Mouse (Mus musculus): Measurements from ENCODE around the gene Tcf7l1. TPM values are rescaled to one million over a fixed set of nuclear protein-coding genes. Genes with fewer than 3 reads are reported as not detected.
A peak's percentile ranks its signal among the peaks of the same experiment; 100 is the strongest.

Tcf7l1 gene
- total and polyA plus RNA-seq, 2 experiments from 2014 or later: 4.0 to 9.1 TPM

- Histone ChIP-seq H3K4me2 (ENCODE audit: low read depth, low read length) (peak within 1 kb of the TSS; percentile 97), H3K9me3 (ENCODE audit: low read length) (no peaks in the 10 kb centered on the region), H3K4me1 (ENCODE audit: insufficient read depth, low read length) (peaks cover 19% of the 10 kb centered on the region), H3K9ac (replicated peaks; ENCODE audit: low read length) (peak within 1 kb of the TSS; percentile 77), H3K4me3 (ENCODE audit: low read length) (peak within 1 kb of the TSS; percentile 84), H3K36me3 (ENCODE audit: insufficient read depth, low read length) (peaks cover 20% of the 10 kb centered on the region), H3K27ac (peak within 1 kb of the TSS; percentile 97), H3K27me3 (ENCODE audit: insufficient read depth, low read length) (no peaks in the 10 kb centered on the region)
- ATAC-seq: peak; percentile 99
- TF ChIP-seq CTCF (IDR thresholded peaks at IDR 0.05; ENCODE audit: low read depth): no peak
- under 1% methylated on average over 40 of the region's 41 CpGs for WGBS
- peak; percentile 98 for DNase-seq (ENCODE audit: low spot score)
These were observed 172.3 kb downstream of the Tcf7l1 start, which contains the start of gene Tgoln1 for GRCm38 (mm10) chr6:72616643-72617288. TSS of gene Tgoln1 (minus strand) at chr6:72617000.

GRCm38 (mm10) chr6:72615561-72616375, 173.3 kb downstream of the Tcf7l1 start:
- TF ChIP-seq CTCF (IDR thresholded peaks at IDR 0.05; ENCODE audit: low read depth): no peak
- peaks cover 30% of the 10 kb centered on the region for H3K36me3 ChIP-seq (ENCODE audit: insufficient read depth, low read length)
- H3K27me3 ChIP-seq (ENCODE audit: insufficient read depth, low read length): no peaks in the 10 kb centered on the region
- H3K4me1 ChIP-seq (ENCODE audit: insufficient read depth, low read length): peaks cover 19% of the 10 kb centered on the region
- peak overlapping the region; percentile 77 for H3K9ac ChIP-seq (replicated peaks; ENCODE audit: low read length)
- WGBS: 27% methylated on average over 25 of the region's 25 CpGs
- H3K9me3 ChIP-seq (ENCODE audit: low read length): no peaks in the 10 kb centered on the region
- H3K4me2 ChIP-seq (ENCODE audit: low read depth, low read length): peak overlapping the region; percentile 97
- peak overlapping the region; percentile 84 for H3K4me3 ChIP-seq (ENCODE audit: low read length)
- peak overlapping the region; percentile 97; the same call in 1 of the 2 replicates for H3K27ac ChIP-seq
- peak; percentile 2; the same call in 1 of the 2 replicates for ATAC-seq
- DNase-seq (ENCODE audit: low spot score): no peak

GRCm38 (mm10) chr6:72615151-72615550, 173.9 kb downstream of the Tcf7l1 start:
- ATAC-seq (no peak), DNase-seq (ENCODE audit: low spot score) (no peak)
- H3K4me1 ChIP-seq (ENCODE audit: insufficient read depth, low read length): peaks cover 19% of the 10 kb centered on the region
- peak overlapping the region; percentile 97 for H3K4me2 ChIP-seq (ENCODE audit: low read depth, low read length)
- WGBS: 60% methylated on average over 2 of the region's 2 CpGs
- H3K27ac ChIP-seq: no peak overlapping the region
- TF ChIP-seq CTCF (IDR thresholded peaks at IDR 0.05; ENCODE audit: low read depth): no peak
- H3K27me3 ChIP-seq (ENCODE audit: insufficient read depth, low read length): no peaks in the 10 kb centered on the region
- H3K9ac ChIP-seq (replicated peaks; ENCODE audit: low read length): peak overlapping the region; percentile 77
- H3K4me3 ChIP-seq (ENCODE audit: low read length): peak overlapping the region; percentile 84
- no peaks in the 10 kb centered on the region for H3K9me3 ChIP-seq (ENCODE audit: low read length)
- H3K36me3 ChIP-seq (ENCODE audit: insufficient read depth, low read length): peaks cover 34% of the 10 kb centered on the region

GRCm38 (mm10) chr6:72610261-72610660, 178.8 kb downstream of the Tcf7l1 start:
- Histone ChIP-seq H3K27me3 (ENCODE audit: insufficient read depth, low read length) (no peaks in the 10 kb centered on the region), H3K9ac (replicated peaks; ENCODE audit: low read length) (no peak overlapping the region), H3K36me3 (ENCODE audit: insufficient read depth, low read length) (peaks cover 51% of the 10 kb centered on the region), H3K4me3 (ENCODE audit: low read length) (no peak overlapping the region), H3K4me2 (ENCODE audit: low read depth, low read length) (no peak overlapping the region), H3K4me1 (ENCODE audit: insufficient read depth, low read length) (peaks cover 9% of the 10 kb centered on the region), H3K9me3 (ENCODE audit: low read length) (no peaks in the 10 kb centered on the region), H3K27ac (no peak overlapping the region)
- ATAC-seq (no peak), DNase-seq (ENCODE audit: low spot score) (no peak)
- 76% methylated on average over 4 of the region's 4 CpGs for WGBS
- TF ChIP-seq CTCF (IDR thresholded peaks at IDR 0.05; ENCODE audit: low read depth): no peak

DNA sequence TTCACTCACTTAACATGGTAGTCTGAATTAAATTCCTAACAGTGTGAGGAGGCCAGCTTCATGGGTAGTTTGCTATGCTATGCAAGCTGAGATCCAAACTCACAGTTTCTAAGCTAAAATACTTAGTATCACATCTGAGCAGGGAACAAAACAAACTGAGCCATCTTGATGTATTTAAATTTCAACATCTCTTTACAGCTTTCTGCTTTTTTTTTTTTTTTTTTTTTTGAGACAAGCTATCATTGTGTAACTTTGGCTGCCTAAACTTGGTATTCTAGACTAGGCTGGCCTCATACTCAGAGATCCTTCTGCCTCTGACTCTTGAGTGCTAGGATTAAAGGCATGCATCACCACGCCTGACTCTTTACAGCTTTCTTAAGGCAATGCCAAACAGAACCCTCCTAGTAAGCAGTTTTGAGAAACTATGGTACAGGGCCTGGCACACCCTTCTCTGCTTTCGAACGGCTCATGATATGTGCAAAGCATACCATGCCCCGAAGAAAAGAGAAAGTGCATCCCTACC, 180.3 kb downstream of the Tcf7l1 start:
- H3K27me3 ChIP-seq (ENCODE audit: insufficient read depth, low read length): no peaks in the 10 kb centered on the region
- no peak for DNase-seq (ENCODE audit: low spot score)
- H3K27ac ChIP-seq: no peak overlapping the region
- TF ChIP-seq CTCF (IDR thresholded peaks at IDR 0.05; ENCODE audit: low read depth): no peak
- 91% methylated on average over 4 of the region's 4 CpGs for WGBS
- no peak for ATAC-seq
- no peak overlapping the region for H3K4me3 ChIP-seq (ENCODE audit: low read length)
- H3K9ac ChIP-seq (replicated peaks; ENCODE audit: low read length): no peak overlapping the region
- no peaks in the 10 kb centered on the region for H3K9me3 ChIP-seq (ENCODE audit: low read length)
- H3K4me1 ChIP-seq (ENCODE audit: insufficient read depth, low read length): no peaks in the 10 kb centered on the region
- peaks cover 46% of the 10 kb centered on the region for H3K36me3 ChIP-seq (ENCODE audit: insufficient read depth, low read length)
- H3K4me2 ChIP-seq (ENCODE audit: low read depth, low read length): no peak overlapping the region

DNA sequence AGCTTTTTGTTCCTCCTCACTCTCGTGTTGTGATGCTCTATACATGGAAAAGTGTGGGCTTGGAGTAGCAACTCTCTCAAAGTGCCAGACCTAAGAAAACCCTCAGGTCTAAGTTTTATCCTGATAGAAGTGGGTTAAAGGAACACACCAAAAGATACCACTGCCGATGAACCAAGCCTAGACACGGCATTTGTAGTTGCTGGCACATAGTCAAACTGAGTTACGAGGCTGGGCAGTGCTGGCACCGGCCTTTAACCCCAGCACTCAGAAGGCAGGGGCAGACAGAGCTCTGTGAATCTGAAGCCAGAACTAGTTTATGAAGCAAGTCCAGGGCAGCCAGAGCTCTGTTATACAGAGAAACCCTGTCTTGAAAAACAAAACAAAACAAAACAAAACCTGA, 181.4 kb downstream of the Tcf7l1 start:
- H3K4me3 ChIP-seq (ENCODE audit: low read length): no peak overlapping the region
- H3K4me2 ChIP-seq (ENCODE audit: low read depth, low read length): no peak overlapping the region
- ATAC-seq: no peak
- no peak overlapping the region for H3K27ac ChIP-seq
- TF ChIP-seq CTCF (IDR thresholded peaks at IDR 0.05; ENCODE audit: low read depth): no peak
- H3K36me3 ChIP-seq (ENCODE audit: insufficient read depth, low read length): peaks cover 37% of the 10 kb centered on the region
- H3K27me3 ChIP-seq (ENCODE audit: insufficient read depth, low read length): no peaks in the 10 kb centered on the region
- WGBS: 74% methylated on average over 5 of the region's 5 CpGs
- no peaks in the 10 kb centered on the region for H3K4me1 ChIP-seq (ENCODE audit: insufficient read depth, low read length)
- H3K9me3 ChIP-seq (ENCODE audit: low read length): no peaks in the 10 kb centered on the region
- no peak for DNase-seq (ENCODE audit: low spot score)
- no peak overlapping the region for H3K9ac ChIP-seq (replicated peaks; ENCODE audit: low read length)
